Mouse (Mus musculus) intestine, embryonic 16.5 days (tissue): ENCODE data around the gene Ddx20. TPM values are rescaled to one million over a fixed set of nuclear protein-coding genes. Genes with fewer than 3 reads are reported as not detected.
"Not testable (repeated sequence)": the region's sequence is repeated elsewhere in the genome, so short reads cannot be mapped to it uniquely, and the experiment has no call there.

Experiments used
- ATAC-seq: fragments of 200-750 bp; cut with Nextera tagmentation; 2 replicates; pipeline ENCODE4 v1.8.0; 2017; ENCODE audit warnings: moderate TSS enrichment, moderate library complexity
- H3K27ac ChIP-seq: fragments of 300-500 bp; sonication (generic); 2 replicates; pipeline ENCODE4 v1.5.1; 2014; ENCODE audit warnings: mild to moderate bottlenecking, low read length
- H3K27me3 ChIP-seq: fragments of 300-500 bp; sonication (generic); replicated peaks from 2 replicates; pipeline ENCODE4 v1.6.1; 2014; ENCODE audit warnings: low read length, control low read depth, mixed read lengths; ENCODE audit not compliant: control insufficient read depth, insufficient read depth
- H3K36me3 ChIP-seq: fragments of 300-500 bp; sonication (generic); 2 replicates; pipeline ENCODE4 v1.6.1; 2014; ENCODE audit warnings: low read length, control low read depth; ENCODE audit not compliant: control insufficient read depth, insufficient read depth
- H3K4me1 ChIP-seq: fragments of 300-500 bp; sonication (generic); 2 replicates; pipeline ENCODE4 v1.6.1; 2014; ENCODE audit warnings: low read length, control low read depth, mixed read lengths; ENCODE audit not compliant: control insufficient read depth, insufficient read depth
- H3K4me2 ChIP-seq: fragments of 300-500 bp; sonication (generic); 2 replicates; pipeline ENCODE4 v1.6.1; 2014; ENCODE audit warnings: low read depth, low read length, control low read depth
- H3K4me3 ChIP-seq: fragments of 300-500 bp; sonication (generic); 2 replicates; pipeline ENCODE4 v1.5.1; 2014; ENCODE audit warnings: mild to moderate bottlenecking, low read length
- H3K9ac ChIP-seq: fragments of 300-500 bp; sonication (generic); 2 replicates; pipeline ENCODE4 v1.6.1; 2014; ENCODE audit warnings: low read depth, low read length
- H3K9me3 ChIP-seq: fragments of 300-500 bp; sonication (generic); 2 replicates; pipeline ENCODE4 v1.6.1; 2016; ENCODE audit warnings: low read length, control low read depth; ENCODE audit not compliant: control insufficient read depth
- WGBS: fragments of 180-500 bp; shearing (Covaris S2); extraction: QIAGEN DNeasy Blood & Tissue Kit; methylation state at CpG from one replicate; pipeline ENCODE4 v1.1.7; 2014; 5-methylcytosine and 5-hydroxymethylcytosine counted together
- polyA plus RNA-seq: library from polyadenylated mRNA; unstranded; fragments of >200 nt; fragmentation: Nextera tagmentation; extraction: Ambion mirVana; gene quantifications from 2 replicates; pipeline ENCODE4 v1.2.1, GENCODE M21; 2015

Ddx20 gene
- polyA plus RNA-seq, 1 experiment from 2014 or later, result 35.3 TPM

DNA sequence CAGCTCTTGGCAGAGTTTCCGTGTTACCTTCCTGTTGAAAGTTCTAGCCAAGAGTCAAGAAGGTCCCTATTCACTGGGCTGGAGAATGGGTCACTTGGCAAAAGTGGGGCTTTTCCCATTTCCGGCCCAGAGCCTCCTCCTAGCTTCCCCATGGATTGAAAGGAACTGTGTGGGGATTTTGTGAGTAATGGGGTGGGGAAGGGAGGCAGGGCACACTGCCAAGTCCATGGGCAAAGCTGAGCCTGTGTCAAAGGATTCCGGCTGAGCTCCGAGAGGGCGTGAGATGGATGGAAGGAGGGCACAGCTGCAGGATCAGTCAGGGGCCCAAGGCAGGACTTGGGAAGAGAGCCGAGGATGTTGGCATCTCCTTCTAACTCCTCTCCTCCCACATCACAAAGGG is 22.9 kb upstream of the Ddx20 start:
- no peak for ATAC-seq
- Histone ChIP-seq H3K4me3 (no peak overlapping the region), H3K27ac (no peak overlapping the region), H3K4me1 (peaks cover 6% of the 10 kb centered on the region), H3K9ac (no peak overlapping the region), H3K9me3 (no peaks in the 10 kb centered on the region), H3K36me3 (no peaks in the 10 kb centered on the region), H3K4me2 (no peak overlapping the region), H3K27me3 (peaks cover 7% of the 10 kb centered on the region)
- 49% methylated on average over 6 of the region's 6 CpGs for WGBS

DNA sequence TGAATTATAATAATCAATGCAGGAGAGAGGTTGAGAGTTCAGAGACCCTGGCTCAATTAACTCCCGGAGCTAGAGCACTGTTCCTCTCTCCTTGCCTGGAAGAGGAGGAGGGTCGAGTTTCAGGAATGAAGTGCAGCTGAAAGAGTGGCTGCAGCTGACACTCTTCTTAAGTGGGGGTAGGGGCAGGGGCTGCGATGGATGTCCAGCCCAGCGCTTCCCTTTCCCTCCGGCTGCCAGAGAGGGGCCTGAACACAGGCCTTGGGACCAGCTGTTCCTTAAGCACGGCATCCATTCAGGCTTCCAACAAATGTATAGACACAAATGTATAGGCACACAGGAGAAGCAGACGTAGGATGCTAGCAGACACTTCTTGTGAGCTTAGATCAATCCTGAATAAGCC is 20.2 kb upstream of the Ddx20 start:
- WGBS, result 46% methylated on average over 7 of the region's 7 CpGs
- H3K36me3 ChIP-seq, result no peaks in the 10 kb centered on the region
- ATAC-seq, result no peak
- no peaks in the 10 kb centered on the region for H3K9me3 ChIP-seq
- no peak overlapping the region for H3K27ac ChIP-seq
- H3K4me1 ChIP-seq, result peaks cover 14% of the 10 kb centered on the region
- no peak overlapping the region for H3K9ac ChIP-seq
- H3K4me3 ChIP-seq, result no peak overlapping the region
- H3K4me2 ChIP-seq, result no peak overlapping the region
- peaks cover 7% of the 10 kb centered on the region for H3K27me3 ChIP-seq

DNA sequence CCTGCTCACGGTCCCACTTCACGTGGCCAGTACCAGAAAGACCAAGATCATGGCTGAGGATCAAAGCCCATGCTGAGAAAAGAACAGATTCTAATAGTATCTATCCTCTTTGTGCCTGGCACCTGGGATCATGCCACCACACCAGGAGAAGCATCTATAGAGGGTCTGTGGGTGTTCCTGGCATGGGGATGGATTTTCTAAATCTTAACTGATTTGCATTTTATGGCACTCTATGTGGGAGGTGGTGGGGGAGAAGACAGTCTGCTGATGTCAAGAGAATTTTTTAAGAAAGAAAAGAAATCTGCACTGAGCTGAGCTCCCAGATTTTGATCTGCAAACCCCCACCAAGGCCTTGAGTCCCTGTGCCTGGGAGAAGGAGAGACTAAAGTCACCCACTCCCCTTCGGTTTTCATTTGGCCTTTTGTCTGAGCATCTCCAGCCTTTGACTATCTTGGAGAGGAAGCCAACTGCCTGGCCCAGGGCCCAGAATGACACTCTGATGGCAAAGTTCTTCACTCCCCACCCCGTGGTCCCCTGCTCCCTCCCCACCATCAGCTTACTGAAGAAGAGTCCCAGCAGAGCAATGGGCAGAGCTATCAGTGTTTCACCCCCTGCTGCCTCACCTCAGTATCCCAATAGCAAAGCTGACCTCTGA is 19.1 kb upstream of the Ddx20 start:
- peak overlapping the region; percentile 14; the same call in 1 of the 2 replicates for H3K9ac ChIP-seq
- no peak for ATAC-seq
- H3K4me3 ChIP-seq, result peak overlapping the region; percentile 63; the same call in 1 of the 2 replicates
- H3K4me1 ChIP-seq, result peaks cover 14% of the 10 kb centered on the region
- H3K27ac ChIP-seq, result no peak overlapping the region
- 47% methylated on average over 4 of the region's 4 CpGs for WGBS
- no peaks in the 10 kb centered on the region for H3K36me3 ChIP-seq
- H3K27me3 ChIP-seq, result peaks cover 7% of the 10 kb centered on the region
- H3K4me2 ChIP-seq, result peak overlapping the region; percentile 96
- no peaks in the 10 kb centered on the region for H3K9me3 ChIP-seq

DNA sequence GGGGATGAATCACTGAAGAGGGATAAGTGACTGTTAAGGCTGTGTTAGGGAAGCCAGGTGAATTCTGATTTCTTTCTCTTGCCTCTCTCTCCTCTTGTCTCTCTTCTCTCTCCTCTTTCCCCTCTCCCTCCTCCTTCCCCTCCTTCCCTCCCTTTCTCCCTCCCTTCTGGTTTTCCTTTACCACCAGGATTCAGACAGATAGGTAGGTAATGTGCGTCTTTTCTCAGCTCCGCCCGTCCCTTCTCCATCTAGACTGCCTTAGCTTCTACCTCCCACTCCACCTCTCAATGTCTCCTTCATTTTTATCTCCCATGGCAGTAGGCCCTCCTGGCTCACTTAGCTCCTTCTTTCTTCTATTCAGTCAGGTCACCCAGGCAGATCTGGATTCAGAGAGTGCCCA is 18.2 kb upstream of the Ddx20 start:
- H3K4me1 ChIP-seq, result peaks cover 14% of the 10 kb centered on the region
- H3K27me3 ChIP-seq, result peaks cover 7% of the 10 kb centered on the region
- peak overlapping the region; percentile 73 for H3K9ac ChIP-seq
- ATAC-seq, result no peak
- 45% methylated on average over 3 of the region's 3 CpGs for WGBS
- peak overlapping the region; percentile 96 for H3K4me2 ChIP-seq
- peak overlapping the region; percentile 63 for H3K4me3 ChIP-seq
- no peaks in the 10 kb centered on the region for H3K9me3 ChIP-seq
- H3K27ac ChIP-seq, result no peak overlapping the region
- H3K36me3 ChIP-seq, result no peaks in the 10 kb centered on the region

DNA sequence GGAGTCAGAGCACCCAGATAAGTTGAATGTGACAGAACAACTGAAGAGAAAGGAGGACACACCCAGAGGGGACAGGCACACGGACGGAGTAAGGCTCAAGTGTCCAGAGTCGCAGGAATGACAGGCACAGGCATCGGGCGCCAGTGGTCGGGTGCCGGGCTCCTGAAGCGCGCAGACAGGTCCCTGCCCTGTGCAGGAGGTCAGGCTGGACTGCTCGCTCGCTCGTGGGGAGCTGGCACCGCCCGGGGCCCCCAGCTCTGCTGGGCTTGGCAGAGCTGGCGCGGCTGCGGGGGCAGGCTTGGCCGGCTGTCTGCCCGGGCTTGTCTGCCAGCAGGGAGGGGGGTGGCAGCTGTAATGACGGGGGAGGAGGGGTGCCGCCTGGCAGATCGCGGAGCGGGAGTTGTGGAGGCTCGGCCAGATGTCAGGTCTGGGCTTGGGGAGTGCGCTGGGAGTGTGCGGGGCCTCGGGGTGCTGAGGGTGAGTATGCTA is 17.7 kb upstream of the Ddx20 start:
- WGBS, result 0% methylated on average over 28 of the region's 28 CpGs
- Histone ChIP-seq H3K4me2 (peak overlapping the region; percentile 96), H3K27me3 (peaks cover 7% of the 10 kb centered on the region), H3K27ac (0 out of 2 replicates have a peak overlapping the region, but pooled peaks have one; percentile 17), H3K36me3 (no peaks in the 10 kb centered on the region), H3K4me3 (peak overlapping the region; percentile 63), H3K4me1 (peaks cover 14% of the 10 kb centered on the region), H3K9ac (peak overlapping the region; percentile 73), H3K9me3 (no peaks in the 10 kb centered on the region)
- ATAC-seq, result peak; percentile 59

DNA sequence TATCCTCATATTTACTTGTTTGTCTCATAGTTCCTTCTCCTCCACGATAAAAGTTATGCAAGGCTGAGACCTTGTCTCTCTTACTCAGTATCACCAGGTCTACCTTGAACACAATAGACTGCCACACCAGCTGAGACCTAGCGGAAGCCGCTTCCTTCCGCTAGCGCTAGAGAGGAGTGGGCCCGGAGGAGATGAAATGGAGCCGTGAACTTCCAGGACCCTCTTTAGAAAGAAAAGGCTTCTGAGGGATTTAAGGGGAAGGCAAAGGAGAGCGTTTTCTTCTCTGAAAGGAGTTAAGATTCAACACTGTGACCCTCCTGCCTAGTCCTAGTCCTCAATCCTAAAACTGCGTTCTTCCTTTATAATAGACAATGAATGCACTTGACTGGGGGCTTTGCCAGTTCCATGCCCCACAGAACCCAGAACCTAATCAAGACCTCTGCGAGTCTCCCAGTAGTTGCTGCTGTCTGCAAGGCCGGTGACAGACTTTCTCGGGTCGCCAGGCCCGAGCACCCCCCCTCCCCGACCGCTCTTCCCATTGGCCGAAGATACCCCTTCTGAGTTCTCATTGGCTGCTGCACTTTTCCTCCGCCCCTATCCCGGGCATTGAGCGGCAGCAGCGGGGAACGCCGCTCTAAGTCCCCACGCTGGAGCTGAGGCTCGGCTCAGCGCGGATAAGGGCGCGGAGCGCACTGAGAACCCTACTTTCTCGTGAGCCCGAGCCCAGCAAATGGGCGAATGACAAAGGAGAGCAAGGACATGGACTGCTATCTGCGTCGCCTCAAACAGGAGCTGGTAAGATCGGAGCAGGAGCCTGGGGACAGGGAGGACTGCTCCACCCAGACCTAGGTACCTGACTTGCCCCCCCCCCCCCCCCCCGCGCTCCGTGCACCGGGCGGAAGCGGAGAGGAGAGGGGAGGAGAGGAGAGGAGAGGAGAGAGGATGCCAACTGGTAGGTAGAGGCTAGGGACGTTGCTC is 16.9 kb upstream of the Ddx20 start, which contains the start of gene Inka2:
Inka2 (plus strand) TSS at position 569 of the 978 bp plus-strand sequence.
- Histone ChIP-seq H3K4me1 (peaks cover 14% of the 10 kb centered on the region), H3K27me3 (peaks cover 7% of the 10 kb centered on the region), H3K36me3 (no peaks in the 10 kb centered on the region), H3K4me2 (peak within 1 kb of the TSS; percentile 96), H3K4me3 (peak within 1 kb of the TSS; percentile 63), H3K9me3 (no peaks in the 10 kb centered on the region), H3K9ac (peak within 1 kb of the TSS; percentile 73), H3K27ac (peak within 1 kb of the TSS; percentile 17; the same call in 1 of the 2 replicates)
- 6% methylated on average over 37 of the region's 43 CpGs for WGBS
- ATAC-seq, result peak; percentile 97

DNA sequence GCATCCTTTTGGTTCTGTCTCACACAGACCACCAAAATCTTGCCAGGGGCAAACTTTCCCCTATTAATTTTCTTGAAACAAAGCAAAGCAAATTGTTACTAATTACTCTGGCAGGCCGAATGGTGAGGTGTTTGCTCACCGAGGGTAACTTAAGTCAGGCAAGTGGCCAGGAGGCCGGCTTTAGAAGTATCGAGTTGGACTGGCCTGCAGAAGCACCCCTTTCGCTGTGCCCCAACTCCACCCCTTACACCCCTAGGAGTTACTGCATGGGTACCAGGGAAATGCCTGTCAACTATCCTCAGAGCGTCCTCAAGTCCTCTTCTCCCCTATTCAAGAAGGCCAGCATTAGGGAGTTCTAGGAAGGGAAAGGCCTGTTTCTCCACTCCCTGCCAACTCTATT is 16.2 kb upstream of the Ddx20 start:
- no peaks in the 10 kb centered on the region for H3K9me3 ChIP-seq
- H3K4me2 ChIP-seq, result no peak overlapping the region; the same call in 1 of the 2 replicates
- H3K4me3 ChIP-seq, result no peak overlapping the region
- H3K27me3 ChIP-seq, result peaks cover 7% of the 10 kb centered on the region
- peaks cover 14% of the 10 kb centered on the region for H3K4me1 ChIP-seq
- ATAC-seq, result no peak
- H3K27ac ChIP-seq, result no peak overlapping the region
- no peak overlapping the region for H3K9ac ChIP-seq
- WGBS, result 63% methylated on average over 6 of the region's 6 CpGs
- no peaks in the 10 kb centered on the region for H3K36me3 ChIP-seq

DNA sequence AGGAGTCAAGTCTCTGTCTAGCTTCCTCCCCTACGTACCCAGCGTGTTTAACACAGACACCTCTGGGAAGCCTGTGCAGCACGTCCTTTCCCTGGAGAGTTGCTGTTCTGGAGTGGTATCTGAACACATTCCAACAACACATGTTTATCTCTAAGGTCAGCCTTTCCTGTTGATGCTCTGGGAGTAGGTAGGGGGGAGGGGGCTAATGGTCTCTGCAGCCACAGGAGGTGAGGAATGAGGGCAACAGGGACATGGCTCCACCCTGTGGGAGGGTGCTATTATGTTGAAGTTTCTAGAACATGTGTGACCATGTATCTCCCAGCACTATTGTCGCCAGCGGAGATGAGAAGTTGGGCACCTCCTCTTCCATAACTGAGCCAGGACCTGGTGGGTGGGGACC is 14.0 kb upstream of the Ddx20 start:
- no peak for ATAC-seq
- Histone ChIP-seq H3K4me3 (no peak overlapping the region), H3K4me2 (no peak overlapping the region), H3K9ac (no peak overlapping the region), H3K27me3 (peaks cover 7% of the 10 kb centered on the region; the same call in 1 of the 2 replicates), H3K36me3 (no peaks in the 10 kb centered on the region), H3K4me1 (peaks cover 15% of the 10 kb centered on the region), H3K9me3 (no peaks in the 10 kb centered on the region), H3K27ac (no peak overlapping the region)
- 41% methylated on average over 5 of the region's 5 CpGs for WGBS

DNA sequence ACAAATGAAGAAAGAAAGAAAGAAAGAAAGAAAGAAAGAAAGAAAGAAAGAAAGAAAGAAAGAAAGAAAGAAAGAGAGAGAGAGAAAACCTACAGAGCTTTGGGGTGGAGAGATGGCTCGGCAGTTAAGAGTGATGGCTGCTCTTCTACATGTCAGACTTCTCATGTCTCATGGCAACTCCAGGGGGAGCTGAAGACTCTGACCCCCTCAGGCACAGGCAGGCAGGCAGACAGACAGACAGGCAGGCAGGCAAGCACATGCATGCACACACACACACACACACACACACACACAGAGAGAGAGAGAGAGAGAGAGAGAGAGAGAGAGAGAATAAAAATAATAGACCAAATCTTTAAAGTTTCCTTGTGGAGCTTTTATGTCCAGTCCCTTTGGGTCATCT is 13.4 kb upstream of the Ddx20 start:
- H3K27ac ChIP-seq, H3K4me3 ChIP-seq, H3K9ac ChIP-seq, H3K36me3 ChIP-seq, ATAC-seq, H3K27me3 ChIP-seq, H3K9me3 ChIP-seq, H3K4me2 ChIP-seq: not testable (repeated sequence)
- 63% methylated on average over 1 of the region's 1 CpGs for WGBS
- peaks cover 15% of the 10 kb centered on the region for H3K4me1 ChIP-seq
